Mouse (Mus musculus) embryonic fibroblast, embryonic 13.5 days (primary cell): ENCODE measurements around the gene C1rl. TPM values are rescaled to one million over a fixed set of nuclear protein-coding genes. Genes with fewer than 3 reads are reported as not detected.
A peak's percentile ranks its signal among the peaks of the same experiment; 100 is the strongest.
"Not testable (repeated sequence)": the region's sequence is repeated elsewhere in the genome, so short reads cannot be mapped to it uniquely, and the experiment has no call there.

ENCODE experiments used
- H3K27ac ChIP-seq: 2 replicates; pipeline ENCODE4 v1.5.1; 2012; ENCODE audit warnings: low read length, control low read depth, inconsistent platforms; ENCODE audit not compliant: insufficient read depth
- H3K4me1 ChIP-seq: 2 replicates; pipeline ENCODE4 v1.6.1; 2011; ENCODE audit warnings: low read length; ENCODE audit not compliant: control insufficient read depth, insufficient read depth
- H3K4me3 ChIP-seq: 2 replicates; pipeline ENCODE4 v1.5.1; 2011; ENCODE audit warnings: mild to moderate bottlenecking, control low read depth, low read length; ENCODE audit not compliant: insufficient read depth
- CTCF ChIP-seq: IDR thresholded peaks from 2 replicates; pipeline ENCODE4 v1.5.1; 2011; ENCODE audit warnings: mild to moderate bottlenecking, control low read depth, low read length, moderate library complexity, borderline replicate concordance; ENCODE audit not compliant: insufficient read depth
- POLR2A ChIP-seq: IDR thresholded peaks from 2 replicates; pipeline ENCODE4 v1.6.1; 2011; ENCODE audit warnings: low read depth, mild to moderate bottlenecking, control low read depth, low read length, moderate library complexity
- polyA plus RNA-seq: library from polyadenylated mRNA; stranded (reverse); fragments of >200 nt; gene quantifications from 2 replicates; pipeline ENCODE4 v1.2.4, GENCODE M21; 2011; ENCODE audit warnings: low read depth; ENCODE audit not compliant: missing spikeins, insufficient read length

Gene C1rl
- polyA plus RNA-seq, 1 experiment: 3.6 TPM

DNA sequence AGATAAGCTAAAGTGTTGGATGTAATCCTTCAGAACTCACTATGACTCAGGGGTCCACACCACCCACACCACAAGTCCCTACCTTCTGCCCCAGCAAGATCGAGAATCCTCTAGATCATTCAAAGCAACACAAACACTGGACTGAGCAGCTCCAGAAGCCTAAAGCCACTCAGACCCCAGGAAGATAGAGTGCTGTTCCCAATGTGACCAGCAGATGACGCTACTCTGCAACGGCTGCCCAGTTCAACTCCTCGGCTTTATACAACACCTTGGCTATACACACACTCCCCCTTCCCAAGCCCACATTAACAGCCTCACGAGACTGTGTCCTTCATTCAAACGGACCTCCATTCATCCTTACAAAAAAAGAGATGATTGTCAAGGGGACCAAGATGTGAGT is 20.1 kb upstream of the C1rl start:
- H3K4me3 ChIP-seq: no peak overlapping the region
- H3K27ac ChIP-seq: no peak overlapping the region
- no peaks in the 10 kb centered on the region for H3K4me1 ChIP-seq
- TF ChIP-seq POLR2A: no peak
- TF ChIP-seq CTCF: 0 out of 2 replicates have a peak, but pooled peaks have one; percentile 18

DNA sequence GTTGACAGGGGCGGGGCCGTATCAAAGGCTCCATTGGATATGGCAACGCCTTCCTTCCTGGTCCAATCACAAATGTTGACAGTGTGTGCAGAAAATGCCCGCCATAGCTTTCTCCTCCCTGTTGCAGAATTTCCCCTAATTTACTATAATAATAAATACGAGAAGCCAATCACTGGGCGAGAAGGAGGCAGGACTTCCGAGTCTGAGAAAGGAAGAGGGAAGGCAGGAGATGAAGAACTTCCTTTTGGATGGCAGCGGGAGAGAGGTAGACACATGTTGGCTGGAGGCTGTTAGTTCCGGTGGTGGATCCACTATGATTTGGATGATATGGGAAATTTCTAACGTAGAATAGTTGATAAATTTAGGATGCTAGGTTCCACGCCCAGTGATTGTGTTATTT is 18.3 kb upstream of the C1rl start:
- no peaks in the 10 kb centered on the region for H3K4me1 ChIP-seq
- H3K4me3 ChIP-seq: no peak overlapping the region
- TF ChIP-seq CTCF (no peak), POLR2A (no peak)
- H3K27ac ChIP-seq: no peak overlapping the region

DNA sequence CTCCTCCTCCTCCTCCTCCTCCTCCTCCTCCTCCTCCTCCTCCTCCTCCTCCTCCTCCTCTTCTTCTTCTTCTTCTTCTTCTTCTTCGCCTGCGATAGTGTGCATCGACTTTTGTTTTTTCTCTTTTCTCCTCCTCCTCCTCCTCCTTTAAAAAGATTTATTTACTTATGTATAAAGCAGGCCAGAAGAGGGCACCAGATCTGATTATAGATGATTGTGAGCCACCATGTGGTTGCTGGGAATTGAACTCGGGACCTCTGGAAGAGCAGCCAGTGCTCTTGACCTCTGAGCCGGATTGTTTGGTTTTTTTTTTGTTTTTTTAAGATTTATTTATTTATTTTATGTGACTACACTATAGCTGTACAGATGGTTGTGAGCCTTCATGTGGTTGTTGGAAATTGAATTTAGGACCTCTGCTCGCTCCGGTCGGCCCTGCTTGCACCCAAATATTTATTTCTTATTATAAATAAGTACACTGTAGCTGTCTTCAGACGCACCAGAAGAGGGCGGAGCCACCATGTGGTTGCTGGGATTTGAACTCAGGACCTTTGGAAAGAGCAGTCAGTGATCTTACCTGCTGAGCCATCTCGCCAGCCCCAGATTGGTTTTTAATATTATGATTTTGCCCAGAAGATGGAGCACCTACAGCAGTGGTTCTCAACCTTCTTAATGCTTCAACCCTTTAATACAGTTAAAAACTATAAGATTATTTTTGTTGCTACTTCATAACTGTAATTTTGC is 17.4 kb upstream of the C1rl start:
- H3K27ac ChIP-seq, H3K4me3 ChIP-seq, H3K4me1 ChIP-seq: not testable (repeated sequence)

DNA sequence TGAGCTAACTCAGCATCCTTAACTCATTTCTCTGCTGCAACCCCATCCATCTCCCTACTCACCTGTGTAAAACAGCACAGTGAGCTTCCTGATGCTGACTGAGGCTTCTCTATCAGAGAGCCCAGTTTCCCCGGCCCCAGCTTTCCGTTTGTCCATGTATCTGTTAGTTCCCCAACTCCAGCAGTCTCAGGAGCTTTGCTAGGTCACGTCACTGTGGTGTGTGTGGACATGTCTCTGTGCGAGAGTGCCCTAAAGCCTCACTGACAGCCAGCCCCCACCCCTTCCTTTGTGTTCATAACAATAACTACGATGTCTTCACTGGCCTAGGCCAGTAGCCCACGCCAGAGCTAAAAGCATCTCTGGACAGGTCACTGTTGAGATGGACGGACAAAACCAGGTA is 16.7 kb upstream of the C1rl start:
- H3K27ac ChIP-seq: no peak overlapping the region
- no peak overlapping the region for H3K4me3 ChIP-seq
- TF ChIP-seq CTCF: no peak
- no peak for TF ChIP-seq POLR2A
- H3K4me1 ChIP-seq: no peaks in the 10 kb centered on the region

DNA sequence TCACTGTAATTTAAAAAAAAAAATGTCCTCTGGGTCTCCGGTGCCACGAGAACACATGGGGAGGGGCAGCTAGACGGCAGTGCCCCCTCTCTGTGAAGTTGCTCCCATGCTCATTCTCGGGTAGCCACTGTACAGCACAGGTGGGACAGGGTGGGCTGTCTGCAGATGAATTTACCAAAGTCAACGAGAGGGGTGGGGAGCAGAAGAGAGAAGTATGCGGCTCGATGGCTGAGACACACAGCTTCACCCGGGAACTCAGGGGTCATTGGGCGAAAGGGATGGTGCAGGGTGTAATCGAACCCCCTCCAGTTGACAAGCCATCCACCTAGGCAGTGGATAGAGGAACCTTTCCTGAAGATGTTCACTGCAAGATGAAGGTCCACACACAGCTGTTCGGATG is 16.1 kb upstream of the C1rl start:
- H3K27ac ChIP-seq: no peak overlapping the region
- H3K4me1 ChIP-seq: no peaks in the 10 kb centered on the region
- H3K4me3 ChIP-seq: no peak overlapping the region
- TF ChIP-seq POLR2A (no peak), CTCF (no peak)

DNA sequence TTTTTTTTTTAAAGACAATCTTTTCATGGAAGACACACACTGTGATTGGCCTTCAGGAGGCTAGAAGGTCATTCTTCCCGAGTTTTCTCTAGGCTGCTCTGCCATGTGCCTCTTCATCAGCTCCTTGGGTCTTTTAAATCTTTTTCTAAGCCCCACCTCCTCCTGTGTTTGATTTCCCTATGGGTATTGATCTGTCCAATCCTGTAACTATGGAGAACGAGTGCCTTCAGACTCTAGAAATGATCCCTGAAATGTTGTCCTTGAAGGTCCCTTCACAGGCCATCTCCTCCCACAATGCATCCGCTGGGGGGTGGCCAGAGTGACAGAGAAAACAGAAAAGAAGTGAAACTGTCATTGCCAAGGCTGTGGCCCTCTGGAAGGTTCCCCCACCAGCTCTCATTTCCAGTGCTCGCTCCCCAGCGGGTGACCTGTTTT is 15.7 kb upstream of the C1rl start:
- TF ChIP-seq POLR2A: no peak
- TF ChIP-seq CTCF: no peak
- Histone ChIP-seq H3K27ac (no peak overlapping the region), H3K4me3 (no peak overlapping the region), H3K4me1 (no peaks in the 10 kb centered on the region)

DNA sequence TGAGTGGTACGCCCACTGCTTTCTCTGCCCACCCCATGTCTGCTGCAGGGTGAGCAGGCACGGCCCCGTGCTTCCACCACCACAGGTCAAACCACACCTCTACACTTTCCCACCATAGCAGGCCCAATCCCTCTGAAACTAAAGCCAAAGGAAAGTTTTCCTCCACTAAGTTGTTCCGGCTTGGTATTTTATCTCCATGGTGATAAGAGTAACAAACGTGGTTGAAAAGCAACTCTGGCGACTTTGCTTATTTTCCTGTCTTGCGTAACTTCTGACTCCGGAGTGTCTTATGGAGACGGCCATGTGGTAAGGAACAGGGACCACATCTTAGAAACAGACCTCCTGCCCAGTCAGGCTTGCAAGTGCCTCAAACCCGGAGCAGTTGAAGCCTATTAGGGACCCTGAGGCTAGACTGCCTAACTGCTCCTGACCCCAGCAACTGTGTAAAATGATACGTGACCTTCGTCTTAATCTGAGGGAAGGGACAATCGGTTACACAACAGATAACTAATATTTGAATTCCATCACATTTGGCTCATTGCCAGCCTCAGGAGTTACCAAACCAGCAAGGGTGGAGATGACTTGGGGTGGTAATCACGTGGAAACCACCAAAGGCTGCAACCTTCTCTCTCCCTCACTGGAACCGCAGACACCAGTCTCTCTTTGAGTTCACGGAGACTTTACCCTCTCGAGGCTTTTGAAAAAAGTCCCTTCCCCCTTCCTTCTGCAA is 14.8 kb upstream of the C1rl start:
- Histone ChIP-seq H3K4me1 (no peaks in the 10 kb centered on the region), H3K27ac (no peak overlapping the region), H3K4me3 (no peak overlapping the region)
- no peak for TF ChIP-seq CTCF
- TF ChIP-seq POLR2A: no peak

DNA sequence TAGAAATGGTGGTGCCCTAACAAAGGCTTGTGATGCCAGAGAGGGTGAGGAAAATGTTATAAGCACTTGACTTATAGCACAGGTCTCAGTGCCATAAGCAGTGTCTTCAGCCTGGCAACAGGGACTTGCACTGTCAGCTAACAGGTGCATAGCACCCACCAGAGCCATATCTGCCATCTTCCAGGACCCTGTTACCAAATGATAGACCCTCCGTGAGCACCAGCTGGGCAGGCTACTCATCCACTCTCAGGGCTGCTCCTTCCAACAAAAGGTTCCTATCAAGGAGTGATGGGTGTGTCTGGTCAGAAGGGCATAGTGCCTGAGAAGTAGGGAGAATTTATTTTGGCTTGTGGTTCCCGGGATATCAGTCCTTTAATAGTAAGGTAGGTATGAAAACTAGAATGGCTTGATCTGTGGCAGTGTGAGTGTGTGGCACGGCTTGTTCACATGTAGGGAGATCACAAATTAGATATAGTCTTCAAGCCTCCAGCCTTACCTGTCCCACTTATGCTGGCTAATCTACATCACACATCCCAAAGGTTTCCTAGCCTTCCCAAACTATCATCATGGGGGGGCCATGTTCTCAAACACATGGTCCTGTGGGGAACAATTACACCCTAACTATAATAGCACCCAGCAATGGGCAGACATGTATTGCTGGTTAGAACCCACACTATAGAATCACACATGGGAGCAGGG is 13.9 kb upstream of the C1rl start:
- Histone ChIP-seq H3K4me3 (no peak overlapping the region), H3K4me1 (no peaks in the 10 kb centered on the region; the same call in 1 of the 2 replicates), H3K27ac (no peak overlapping the region)
- TF ChIP-seq POLR2A: no peak
- no peak for TF ChIP-seq CTCF

DNA sequence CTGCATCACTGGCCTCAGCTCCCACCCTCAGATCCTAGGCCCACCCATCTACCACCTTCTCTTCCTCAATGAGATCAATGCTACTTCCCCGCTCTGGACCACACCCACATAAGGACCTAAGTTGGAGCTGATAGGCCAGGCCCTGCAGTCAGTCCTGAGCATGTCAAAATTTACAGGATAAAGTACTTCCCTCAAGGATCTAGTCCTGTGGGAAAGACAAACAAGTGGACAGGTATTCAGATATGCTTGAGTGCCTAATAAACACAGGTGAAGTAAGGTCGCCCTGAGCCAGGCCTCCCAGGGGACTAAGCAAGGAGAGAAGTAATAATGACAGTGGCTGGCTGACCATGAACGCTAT is 13.4 kb upstream of the C1rl start:
- no peak overlapping the region for H3K27ac ChIP-seq
- peaks cover 5% of the 10 kb centered on the region for H3K4me1 ChIP-seq
- TF ChIP-seq POLR2A: no peak
- TF ChIP-seq CTCF: no peak
- H3K4me3 ChIP-seq: no peak overlapping the region

DNA sequence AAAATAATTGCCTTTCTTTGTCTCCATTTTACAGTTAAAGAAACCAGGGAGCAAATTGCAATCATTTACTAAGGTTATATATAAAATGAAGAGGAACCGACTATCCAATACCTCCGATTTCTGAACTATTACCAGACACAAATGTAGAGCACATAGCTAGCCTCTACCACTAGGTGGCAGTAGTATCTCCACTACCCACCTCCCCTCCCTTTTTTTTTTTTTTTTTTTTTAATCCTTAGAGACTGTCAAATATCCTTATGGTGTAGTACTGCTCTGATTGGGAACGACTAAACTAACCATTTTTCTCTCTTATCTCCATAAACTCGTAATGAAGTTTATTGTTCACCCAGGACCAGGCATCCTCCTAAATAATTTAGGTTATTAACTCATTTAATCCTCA is 12.6 kb upstream of the C1rl start:
- Histone ChIP-seq H3K4me1 (peaks cover 6% of the 10 kb centered on the region), H3K4me3 (no peak overlapping the region), H3K27ac (no peak overlapping the region)
- no peak for TF ChIP-seq POLR2A
- no peak for TF ChIP-seq CTCF

DNA sequence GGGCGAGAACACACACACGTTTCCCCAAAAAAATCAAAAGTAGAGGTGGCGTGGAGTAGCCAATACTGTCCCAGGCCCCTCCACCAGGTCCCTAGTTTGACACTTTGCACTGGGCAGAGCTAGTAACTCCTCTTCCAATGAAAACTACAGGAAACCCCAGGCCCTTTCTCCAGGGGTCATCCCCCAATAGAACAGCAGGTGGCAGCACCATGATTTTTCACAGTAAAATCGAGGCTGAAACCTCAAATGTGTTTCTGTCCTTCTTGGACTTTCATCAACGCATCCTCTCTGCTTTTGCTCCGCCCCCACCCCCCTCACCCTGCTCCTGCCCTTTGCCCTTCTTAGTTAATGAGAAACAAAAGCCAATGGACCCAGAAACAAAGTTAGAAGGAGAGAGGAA is 11.3 kb upstream of the C1rl start:
- Histone ChIP-seq H3K4me3 (no peak overlapping the region), H3K27ac (no peak overlapping the region), H3K4me1 (peaks cover 6% of the 10 kb centered on the region)
- no peak for TF ChIP-seq POLR2A
- TF ChIP-seq CTCF: no peak

DNA sequence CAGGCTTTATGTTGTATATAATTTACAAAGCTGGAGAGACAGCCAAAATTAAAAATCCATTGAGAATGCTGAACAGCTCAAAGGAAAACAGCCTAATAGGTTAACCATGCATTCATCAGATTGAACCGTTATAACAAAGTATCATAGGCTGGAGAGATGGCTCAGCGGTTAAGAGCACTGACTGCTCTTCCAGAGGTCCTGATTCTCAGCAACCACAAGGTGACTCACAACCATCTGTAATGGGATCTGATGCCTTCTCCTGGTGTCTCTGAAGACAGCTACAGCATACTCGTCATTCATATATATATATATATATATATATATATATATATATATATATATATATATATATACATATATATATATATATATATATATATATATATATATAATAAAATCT is 9.1 kb upstream of the C1rl start:
- H3K4me3 ChIP-seq, H3K27ac ChIP-seq, H3K4me1 ChIP-seq: not testable (repeated sequence)
